Mouse (Mus musculus) monocyte, adult 2 months (primary cell): ENCODE data around the gene Pts.

Experiments
- DNase-seq, 2 experiments: peaks; one replicate each; pipeline ENCODE4 v3.0.0; 2022; ENCODE audit warnings: low spot score in 2 of 2, low read depth in 1 of 2

Gene Pts

GRCm38 (mm10) chr9:50493777-50494176, 34.7 kb downstream of the Pts start:
- DNase-seq, result no peak

- no peak for DNase-seq
Observed at GRCm38 (mm10) chr9:50491531-50492045, 36.9 kb downstream of the Pts start.

- DNase-seq, result no peak
Observed at GRCm38 (mm10) chr9:50490836-50491235, 37.7 kb downstream of the Pts start.

- DNase-seq, result no peak
Observed at GRCm38 (mm10) chr9:50485521-50485920, 43.0 kb downstream of the Pts start.

GRCm38 (mm10) chr9:50482743-50483142, 45.8 kb downstream of the Pts start:
- peak in 1 of 2 experiments; percentile 19 for DNase-seq

- DNase-seq, result peak in 1 of 2 experiments; percentile 6
Observed at GRCm38 (mm10) chr9:50479476-50479875, 49.0 kb downstream of the Pts start.

GRCm38 (mm10) chr9:50478826-50479225, 49.7 kb downstream of the Pts start:
- DNase-seq, result peak; percentile 43 to 60

GRCm38 (mm10) chr9:50477270-50477669, 51.3 kb downstream of the Pts start:
- DNase-seq, result no peak

- DNase-seq, result no peak
Observed at GRCm38 (mm10) chr9:50476651-50477050, 51.9 kb downstream of the Pts start.

GRCm38 (mm10) chr9:50475745-50476144, 52.8 kb downstream of the Pts start:
- no peak for DNase-seq

GRCm38 (mm10) chr9:50475318-50475717, 53.2 kb downstream of the Pts start:
- no peak for DNase-seq
